Mouse (Mus musculus) adrenal gland, postnatal 25 days (tissue): ENCODE data around the gene Clybl. TPM values are rescaled to one million over a fixed set of nuclear protein-coding genes. Genes with fewer than 3 reads are reported as not detected.

ENCODE experiments used
- DNase-seq: peaks from one replicate; pipeline ENCODE4 v3.0.0; 2021; ENCODE audit warnings: mixed read lengths
- total RNA-seq: library from RNA; stranded (reverse); gene quantifications from 2 replicates; pipeline ENCODE4 v1.2.3, GENCODE M21; 2021

Gene Clybl
- total RNA-seq, 1 experiment from 2014 or later = 65.8 TPM

GRCm38 (mm10) chr14:122424441-122424840 lies 242.9 kb downstream of the Clybl start:
- DNase-seq = no peak

GRCm38 (mm10) chr14:122426529-122427203 lies 245.2 kb downstream of the Clybl start:
- no peak for DNase-seq

- no peak for DNase-seq
Measured at GRCm38 (mm10) chr14:122427204-122427560, 245.7 kb downstream of the Clybl start.

- no peak for DNase-seq
Measured at GRCm38 (mm10) chr14:122427654-122428053, 246.2 kb downstream of the Clybl start.

GRCm38 (mm10) chr14:122432558-122432957 lies 251.1 kb downstream of the Clybl start:
- no peak for DNase-seq

- no peak for DNase-seq
Measured at GRCm38 (mm10) chr14:122434039-122434438, 252.5 kb downstream of the Clybl start.

DNA sequence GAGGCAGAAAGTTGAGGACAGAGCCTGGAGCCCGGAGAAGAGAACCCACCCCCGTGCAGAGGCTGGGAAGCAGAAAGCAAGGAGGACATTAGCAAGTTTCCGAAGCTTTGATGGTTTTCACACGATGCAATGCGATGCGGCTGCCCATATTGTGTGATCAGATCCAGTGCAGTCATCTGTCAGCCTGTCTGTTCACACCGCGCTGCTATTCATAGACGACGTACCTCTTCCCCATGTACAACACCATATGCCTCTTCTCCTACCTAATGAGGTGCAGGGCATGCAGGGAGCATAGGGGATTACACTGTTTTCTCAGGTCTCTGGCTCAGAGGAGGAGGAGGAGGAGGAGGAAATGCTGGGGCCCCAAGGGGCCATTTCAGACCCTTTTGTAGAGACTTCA lies 255.3 kb downstream of the Clybl start:
- DNase-seq = no peak

DNA sequence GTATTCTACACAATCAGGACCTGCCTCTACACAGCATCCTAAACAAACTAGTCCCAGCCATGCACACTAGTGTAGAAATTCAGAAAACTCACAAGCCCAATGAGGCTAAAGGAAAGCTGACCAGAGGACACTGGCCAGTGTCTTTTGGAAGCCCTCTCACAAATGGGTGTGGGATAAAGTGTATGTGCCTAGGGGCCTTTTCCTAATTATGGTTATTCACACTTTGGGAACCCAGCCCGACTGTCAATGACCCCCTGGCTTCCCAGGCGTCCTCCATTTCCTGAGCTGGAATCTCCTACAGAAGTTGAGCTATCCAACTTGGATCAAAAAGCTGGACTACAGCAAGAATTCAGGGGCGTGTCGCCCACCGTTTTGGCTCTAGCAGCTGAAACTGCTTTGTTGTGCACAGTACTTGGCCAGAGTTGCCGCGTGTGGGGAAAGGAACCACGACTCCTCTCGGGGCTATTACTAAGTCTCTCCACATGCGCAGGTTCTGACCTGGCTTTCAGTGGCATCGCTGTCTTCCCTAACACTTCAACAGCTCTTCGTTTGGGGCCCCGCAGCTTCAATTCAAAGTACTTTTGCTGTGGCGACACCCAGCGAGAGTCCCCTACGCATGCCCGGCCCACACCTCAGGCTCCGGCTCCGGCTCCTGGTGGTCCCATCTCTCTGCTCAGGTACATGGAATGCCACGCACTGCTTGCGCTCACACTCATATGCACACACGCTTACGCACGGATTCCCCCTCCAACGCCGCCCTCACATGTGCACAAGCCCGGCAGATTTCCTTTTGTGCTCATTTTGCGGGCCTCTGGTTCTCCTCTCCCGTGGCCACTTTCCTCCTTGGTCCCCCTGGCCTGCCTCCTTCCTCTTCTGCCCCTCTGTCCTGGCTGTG lies 268.3 kb downstream of the Clybl start:
- no peak for DNase-seq

DNA sequence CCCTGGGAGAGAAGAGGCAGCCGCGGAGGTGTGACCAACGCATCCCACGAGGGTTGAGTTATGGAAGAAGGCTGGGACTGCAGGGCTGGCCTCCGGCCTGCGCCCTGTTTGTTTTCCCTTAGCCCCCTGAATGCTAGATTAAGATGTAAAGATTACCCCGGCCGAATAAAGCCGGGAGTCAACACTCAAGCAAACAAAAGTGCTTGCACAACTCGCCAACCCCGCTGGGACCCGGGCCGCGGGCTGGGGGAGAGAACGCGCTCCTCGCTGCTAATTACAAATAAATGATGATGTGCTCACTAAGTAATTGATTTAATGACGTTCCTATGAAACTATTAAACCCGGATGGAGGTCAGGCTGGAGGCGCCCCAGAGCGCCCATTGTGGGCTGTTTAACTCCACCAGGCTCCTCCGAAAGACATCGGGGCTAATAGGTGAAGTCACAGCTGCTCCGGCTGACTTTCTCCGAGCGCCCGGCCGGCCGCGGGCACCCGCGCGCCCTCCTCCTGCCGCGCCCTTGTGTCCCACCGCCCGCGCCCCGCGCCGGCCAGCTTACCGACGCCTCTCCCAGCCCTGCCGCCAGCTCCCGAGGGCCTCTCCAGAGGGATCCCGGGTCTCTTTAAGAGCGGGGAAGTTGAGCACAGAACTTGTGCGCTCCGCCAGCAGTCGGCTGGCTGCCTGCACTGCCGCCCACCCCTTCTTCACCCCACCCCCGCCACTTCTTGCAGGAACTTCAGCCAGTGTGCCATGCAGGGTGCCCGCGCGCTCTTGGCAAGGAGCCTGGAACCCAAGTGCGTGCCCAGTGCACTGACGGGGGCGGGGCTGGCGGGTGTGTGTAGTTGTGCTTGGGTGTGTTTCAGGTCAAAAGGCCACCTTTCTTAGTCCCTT lies 269.2 kb downstream of the Clybl start, which contains the start of gene Gm5089:
Gene Gm5089 (minus strand): TSS at position 620 of the 887 bp plus-strand sequence.
- peak; percentile 47 for DNase-seq

- no peak for DNase-seq
Measured at GRCm38 (mm10) chr14:122451551-122452145, 270.1 kb downstream of the Clybl start.

Other genes with a start within 250 kb of the Clybl start
- 0.67 and 0.91 TPM in 2 replicates for gene Gpr183, start 216.5 kb upstream of the Clybl start, total RNA-seq
- gene Timm8a2, start 147.0 kb upstream of the Clybl start, total RNA-seq = not detected in 2 replicates
- 143 and 162 TPM in 2 replicates for gene Tm9sf2, start 74.7 kb upstream of the Clybl start, total RNA-seq